Mouse (Mus musculus): ENCODE data around the gene Armc2. TPM values are rescaled to one million over a fixed set of nuclear protein-coding genes. Genes with fewer than 3 reads are reported as not detected.
A peak's percentile ranks its signal among the peaks of the same experiment; 100 is the strongest.

Armc2 gene
- polyA plus RNA-seq, 1 experiment = 0.35 TPM

DNA sequence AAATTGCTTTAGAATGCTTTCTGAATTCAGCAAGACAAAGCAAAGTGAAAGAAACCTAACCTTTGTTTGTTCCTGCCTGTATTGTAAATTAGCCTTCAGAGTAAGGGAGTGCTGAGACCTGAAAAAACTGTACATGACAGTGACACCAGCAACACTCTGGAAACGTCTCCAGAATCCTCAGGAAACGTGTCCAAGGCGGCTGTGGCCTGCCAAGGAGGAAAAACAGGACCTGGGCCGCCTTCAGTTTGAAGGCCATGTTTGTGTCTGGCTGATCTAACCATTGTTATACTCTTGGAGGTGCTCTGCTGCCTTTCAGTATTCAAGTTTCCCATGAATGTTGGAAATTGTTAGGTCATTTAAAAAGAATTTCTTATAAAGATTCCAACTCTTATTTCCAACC is 138.0 kb downstream of the Armc2 start:
- TF ChIP-seq CTCF (IDR thresholded peaks at IDR 0.05; ENCODE audit: extremely low read depth, insufficient read depth, insufficient read length, insufficient replicate concordance) (no peak), POLR2A (IDR thresholded peaks at IDR 0.05; ENCODE audit: low read depth, low read length) (no peak)
- no peaks in the 10 kb centered on the region for H3K27me3 ChIP-seq (ENCODE audit: control insufficient read depth, insufficient read depth, low read length)
- 74% methylated on average over 4 of the region's 4 CpGs for WGBS
- DNase-seq (ENCODE audit: low read depth in 1 of 2, low spot score in 2 of 2) = no peak
- no peaks in the 10 kb centered on the region for H3K36me3 ChIP-seq (ENCODE audit: control insufficient read depth, insufficient read depth, low read length)
- peaks cover 23% of the 10 kb centered on the region; the same call in 1 of the 2 replicates for H3K4me1 ChIP-seq (ENCODE audit: control insufficient read depth, insufficient read depth, insufficient read length)
- H3K27ac ChIP-seq (ENCODE audit: insufficient read depth, low read length) = peak overlapping the region; percentile 40; the same call in 1 of the 2 replicates
- H3K4me3 ChIP-seq (ENCODE audit: extremely low read depth, insufficient read depth, insufficient read length) = no peak overlapping the region

DNA sequence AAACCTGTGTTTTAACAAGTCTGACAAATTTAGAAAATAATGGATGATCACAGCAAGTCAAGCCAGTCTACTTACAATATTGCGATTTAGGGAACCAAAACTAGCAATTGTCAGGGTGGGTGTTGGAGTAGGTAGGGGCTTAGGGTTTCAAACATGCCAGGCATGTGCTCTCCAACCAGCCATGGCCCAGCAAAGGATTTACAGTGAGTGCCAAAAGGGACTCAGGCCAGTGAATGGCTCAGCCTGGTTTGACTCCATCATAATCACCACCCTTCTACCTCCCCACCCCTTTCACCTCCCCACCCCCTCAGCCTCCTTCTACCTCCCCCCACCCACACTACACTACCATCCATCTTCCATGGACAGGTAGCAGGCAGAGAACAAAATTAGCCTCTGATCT is 138.6 kb downstream of the Armc2 start:
- no peak overlapping the region for H3K27ac ChIP-seq (ENCODE audit: insufficient read depth, low read length)
- WGBS = 66% methylated on average over 1 of the region's 1 CpGs

DNA sequence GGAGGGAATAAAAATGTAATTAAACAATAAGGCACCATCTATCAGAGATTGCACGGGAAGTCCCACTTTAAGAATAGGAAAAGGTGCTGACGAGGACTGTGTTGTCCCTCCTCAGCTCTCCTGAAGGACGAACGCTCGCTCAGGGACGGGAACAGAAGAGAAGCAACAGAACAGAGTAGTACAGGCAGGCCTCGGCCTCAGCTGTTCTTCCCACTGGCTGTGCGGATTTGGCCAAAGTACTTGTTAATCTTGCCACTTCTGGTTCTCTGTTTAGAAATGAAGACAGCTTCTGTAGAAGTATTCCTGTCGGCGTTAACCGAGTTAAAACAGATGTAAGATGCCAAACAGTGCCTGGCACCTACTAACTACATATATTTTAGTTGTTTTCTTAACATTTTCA is 139.9 kb downstream of the Armc2 start:
- no peaks in the 10 kb centered on the region for H3K36me3 ChIP-seq (ENCODE audit: control insufficient read depth, insufficient read depth, low read length)
- DNase-seq (ENCODE audit: low read depth in 1 of 2, low spot score in 2 of 2) = no peak
- WGBS = 96% methylated on average over 11 of the region's 11 CpGs
- TF ChIP-seq POLR2A (IDR thresholded peaks at IDR 0.05; ENCODE audit: low read depth, low read length) (no peak), CTCF (IDR thresholded peaks at IDR 0.05; ENCODE audit: extremely low read depth, insufficient read depth, insufficient read length, insufficient replicate concordance) (no peak)
- H3K27me3 ChIP-seq (ENCODE audit: control insufficient read depth, insufficient read depth, low read length) = no peaks in the 10 kb centered on the region
- H3K27ac ChIP-seq (ENCODE audit: insufficient read depth, low read length) = no peak overlapping the region
- peaks cover 17% of the 10 kb centered on the region; the same call in 1 of the 2 replicates for H3K4me1 ChIP-seq (ENCODE audit: control insufficient read depth, insufficient read depth, insufficient read length)
- no peak overlapping the region for H3K4me3 ChIP-seq (ENCODE audit: extremely low read depth, insufficient read depth, insufficient read length)

More for the DNA sequence above, 138.6 kb downstream of the Armc2 start:
- no peak overlapping the region for H3K4me3 ChIP-seq (ENCODE audit: extremely low read depth, insufficient read depth, insufficient read length)
- H3K36me3 ChIP-seq (ENCODE audit: control insufficient read depth, insufficient read depth, low read length) = no peaks in the 10 kb centered on the region
- H3K27me3 ChIP-seq (ENCODE audit: control insufficient read depth, insufficient read depth, low read length) = no peaks in the 10 kb centered on the region
- no peak for DNase-seq (ENCODE audit: low read depth in 1 of 2, low spot score in 2 of 2)
- H3K4me1 ChIP-seq (ENCODE audit: control insufficient read depth, insufficient read depth, insufficient read length) = peaks cover 23% of the 10 kb centered on the region; the same call in 1 of the 2 replicates
- no peak for TF ChIP-seq POLR2A (IDR thresholded peaks at IDR 0.05; ENCODE audit: low read depth, low read length)
- no peak for TF ChIP-seq CTCF (IDR thresholded peaks at IDR 0.05; ENCODE audit: extremely low read depth, insufficient read depth, insufficient read length, insufficient replicate concordance)

DNA sequence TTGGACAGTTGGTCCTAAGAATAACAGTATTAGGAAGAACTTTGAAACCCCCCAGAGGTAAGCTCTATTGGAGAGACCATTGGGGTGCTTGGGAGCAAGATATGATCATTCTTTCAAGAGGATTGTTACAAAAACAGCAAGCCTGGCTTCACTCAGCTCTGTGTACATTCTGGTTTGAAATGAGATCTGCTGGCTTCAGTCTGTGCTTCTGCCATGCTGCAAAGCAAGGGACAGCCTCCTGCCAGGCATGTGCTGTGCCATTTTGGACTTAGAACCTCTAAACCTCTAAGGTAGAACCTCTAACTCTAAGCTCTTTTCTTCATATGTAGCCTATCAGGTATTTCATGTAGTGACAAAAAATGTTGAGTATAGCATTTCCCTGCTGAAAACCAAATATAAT is 142.6 kb downstream of the Armc2 start:
- H3K36me3 ChIP-seq (ENCODE audit: control insufficient read depth, insufficient read depth, low read length) = no peaks in the 10 kb centered on the region

DNA sequence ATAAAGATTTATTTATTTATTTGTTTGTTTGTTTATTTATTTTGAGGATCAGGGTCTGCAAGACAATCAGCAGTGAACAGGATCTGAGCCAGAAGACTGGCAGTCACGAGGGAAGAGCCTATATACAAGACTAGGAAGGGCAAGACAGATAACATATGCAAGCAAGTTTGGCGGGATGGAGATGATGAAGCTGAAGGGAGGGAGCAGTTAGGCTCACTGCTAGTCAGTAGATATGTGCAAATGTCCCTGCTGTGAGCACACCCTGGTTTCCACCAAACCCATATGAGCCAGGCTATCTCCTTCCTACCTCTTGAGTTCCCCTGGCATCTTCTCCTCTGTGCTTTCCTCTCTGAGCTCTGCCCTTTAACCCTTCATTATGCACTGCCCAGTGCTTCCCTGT is 146.7 kb downstream of the Armc2 start:
- peaks cover 11% of the 10 kb centered on the region; the same call in 1 of the 2 replicates for H3K4me1 ChIP-seq (ENCODE audit: control insufficient read depth, insufficient read depth, insufficient read length)
- no peaks in the 10 kb centered on the region for H3K27me3 ChIP-seq (ENCODE audit: control insufficient read depth, insufficient read depth, low read length)
- TF ChIP-seq POLR2A (IDR thresholded peaks at IDR 0.05; ENCODE audit: low read depth, low read length) = no peak
- no peak for TF ChIP-seq CTCF (IDR thresholded peaks at IDR 0.05; ENCODE audit: extremely low read depth, insufficient read depth, insufficient read length, insufficient replicate concordance)
- H3K27ac ChIP-seq (ENCODE audit: insufficient read depth, low read length) = no peak overlapping the region
- no peaks in the 10 kb centered on the region for H3K36me3 ChIP-seq (ENCODE audit: control insufficient read depth, insufficient read depth, low read length)
- no peak for DNase-seq (ENCODE audit: low read depth in 1 of 2, low spot score in 2 of 2)
- 78% methylated on average over 2 of the region's 2 CpGs for WGBS
- no peak overlapping the region for H3K4me3 ChIP-seq (ENCODE audit: extremely low read depth, insufficient read depth, insufficient read length)

More for the DNA sequence above, 142.6 kb downstream of the Armc2 start:
- DNase-seq (ENCODE audit: low read depth in 1 of 2, low spot score in 2 of 2) = no peak
- H3K27ac ChIP-seq (ENCODE audit: insufficient read depth, low read length) = no peak overlapping the region
- peaks cover 7% of the 10 kb centered on the region; the same call in 1 of the 2 replicates for H3K4me1 ChIP-seq (ENCODE audit: control insufficient read depth, insufficient read depth, insufficient read length)
- no peak overlapping the region for H3K4me3 ChIP-seq (ENCODE audit: extremely low read depth, insufficient read depth, insufficient read length)
- H3K27me3 ChIP-seq (ENCODE audit: control insufficient read depth, insufficient read depth, low read length) = no peaks in the 10 kb centered on the region
- no peak for TF ChIP-seq CTCF (IDR thresholded peaks at IDR 0.05; ENCODE audit: extremely low read depth, insufficient read depth, insufficient read length, insufficient replicate concordance)
- no peak for TF ChIP-seq POLR2A (IDR thresholded peaks at IDR 0.05; ENCODE audit: low read depth, low read length)

DNA sequence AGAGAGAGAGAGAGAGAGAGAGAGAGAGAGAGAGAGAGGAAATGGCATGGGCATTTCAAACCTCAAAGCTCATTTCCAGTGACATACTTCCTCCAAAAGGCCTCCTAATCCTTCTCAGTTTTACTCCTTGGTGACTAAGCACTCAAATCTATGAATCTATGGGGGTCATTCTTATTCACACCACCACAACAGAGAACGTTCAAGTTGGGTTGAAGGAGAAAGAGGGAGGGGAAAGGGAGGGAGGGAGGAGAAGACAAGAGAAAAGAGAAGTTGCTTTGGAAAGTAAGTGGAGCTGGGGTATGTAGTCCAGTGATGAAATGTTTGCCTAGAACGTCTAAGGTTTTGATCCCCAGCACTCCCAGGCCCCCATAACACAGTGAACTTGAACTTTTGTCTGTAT is 148.1 kb downstream of the Armc2 start:
- Histone ChIP-seq H3K4me1 (ENCODE audit: control insufficient read depth, insufficient read depth, insufficient read length) (peaks cover 11% of the 10 kb centered on the region; the same call in 1 of the 2 replicates), H3K4me3 (ENCODE audit: extremely low read depth, insufficient read depth, insufficient read length) (no peak overlapping the region), H3K27me3 (ENCODE audit: control insufficient read depth, insufficient read depth, low read length) (no peaks in the 10 kb centered on the region), H3K27ac (ENCODE audit: insufficient read depth, low read length) (no peak overlapping the region), H3K36me3 (ENCODE audit: control insufficient read depth, insufficient read depth, low read length) (no peaks in the 10 kb centered on the region)
- TF ChIP-seq CTCF (IDR thresholded peaks at IDR 0.05; ENCODE audit: extremely low read depth, insufficient read depth, insufficient read length, insufficient replicate concordance) (no peak), POLR2A (IDR thresholded peaks at IDR 0.05; ENCODE audit: low read depth, low read length) (no peak)
- no peak for DNase-seq (ENCODE audit: low read depth in 1 of 2, low spot score in 2 of 2)
- WGBS = 18% methylated on average over 2 of the region's 2 CpGs

DNA sequence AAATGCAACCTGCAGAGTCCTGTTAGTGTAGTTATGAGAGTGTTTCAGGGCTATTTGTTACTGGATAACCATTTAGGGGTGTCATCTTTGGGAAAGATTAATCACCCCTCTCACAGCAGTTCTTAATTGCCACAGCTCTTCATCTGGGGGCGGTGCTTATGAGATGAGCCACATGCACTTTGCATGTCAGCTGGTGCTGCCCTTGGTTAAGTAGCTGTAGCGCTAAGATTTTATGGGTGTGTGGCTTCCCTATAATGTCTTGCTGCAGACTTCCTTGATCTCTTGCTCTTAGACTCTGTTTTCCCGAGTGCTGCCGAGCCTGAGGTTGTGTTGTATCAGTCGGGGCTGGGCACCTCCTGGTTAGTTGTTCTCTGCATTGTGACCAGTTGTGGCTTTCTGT is 150.3 kb downstream of the Armc2 start:
- Histone ChIP-seq H3K4me1 (ENCODE audit: control insufficient read depth, insufficient read depth, insufficient read length) (peaks cover 11% of the 10 kb centered on the region; the same call in 1 of the 2 replicates), H3K27me3 (ENCODE audit: control insufficient read depth, insufficient read depth, low read length) (no peaks in the 10 kb centered on the region), H3K27ac (ENCODE audit: insufficient read depth, low read length) (no peak overlapping the region), H3K36me3 (ENCODE audit: control insufficient read depth, insufficient read depth, low read length) (no peaks in the 10 kb centered on the region), H3K4me3 (ENCODE audit: extremely low read depth, insufficient read depth, insufficient read length) (no peak overlapping the region)
- TF ChIP-seq POLR2A (IDR thresholded peaks at IDR 0.05; ENCODE audit: low read depth, low read length) (no peak), CTCF (IDR thresholded peaks at IDR 0.05; ENCODE audit: extremely low read depth, insufficient read depth, insufficient read length, insufficient replicate concordance) (no peak)
- 36% methylated on average over 5 of the region's 5 CpGs for WGBS
- no peak for DNase-seq (ENCODE audit: low read depth in 1 of 2, low spot score in 2 of 2)
